Mouse (Mus musculus) G1E (cell line): ENCODE data around the gene Fbxo22. TPM values are rescaled to one million over a fixed set of nuclear protein-coding genes. Genes with fewer than 3 reads are reported as not detected.

Experiments used
- ATAC-seq: 2 replicates; pipeline ENCODE4 v1.8.0; 2016; ENCODE audit warnings: mild to moderate bottlenecking; ENCODE audit not compliant: insufficient number of reproducible peaks, poor library complexity, low FRiP score, severe bottlenecking; ENCODE audit errors: extremely low read depth
- DNase-seq: peaks from one replicate; pipeline ENCODE4 v3.0.0; 2012; ENCODE audit warnings: low spot score
- H3K27me3 ChIP-seq: 2 replicates; pipeline ENCODE4 v1.6.1; 2012; ENCODE audit warnings: mild to moderate bottlenecking, low read length, inconsistent platforms; ENCODE audit not compliant: insufficient read depth
- H3K36me3 ChIP-seq: replicated peaks from 2 replicates; pipeline ENCODE3; 2012; ENCODE audit warnings: mild to moderate bottlenecking, inconsistent platforms
- H3K4me1 ChIP-seq: 2 replicates; pipeline ENCODE4 v1.6.1; 2012; ENCODE audit warnings: low read depth, low read length, inconsistent platforms, mixed read lengths; ENCODE audit not compliant: insufficient read depth
- H3K4me3 ChIP-seq: 2 replicates; pipeline ENCODE4 v1.5.1; 2012; ENCODE audit warnings: low read depth, mild to moderate bottlenecking, inconsistent platforms, low read length, moderate library complexity, mixed read lengths
- H3K9me3 ChIP-seq: replicated peaks from 2 replicates; pipeline ENCODE4 v1.6.1; 2012; ENCODE audit warnings: inconsistent platforms
- CTCF ChIP-seq: IDR thresholded peaks from 2 replicates; pipeline ENCODE4 v1.5.1; 2012; ENCODE audit warnings: low read depth, low read length, inconsistent platforms, mixed read lengths
- GATA1 ChIP-seq: IDR thresholded peaks from 2 replicates; pipeline ENCODE4 v1.6.1; 2012; ENCODE audit warnings: borderline replicate concordance, low read length, inconsistent platforms, mixed read lengths
- GATA2 ChIP-seq: IDR thresholded peaks from 2 replicates; pipeline ENCODE4 v1.6.1; 2012; ENCODE audit warnings: low read depth, low read length, inconsistent platforms, borderline replicate concordance
- POLR2AphosphoS5 ChIP-seq: IDR thresholded peaks from 2 replicates; pipeline ENCODE4 v1.6.1; 2012; ENCODE audit warnings: low read depth, low read length, inconsistent platforms; ENCODE audit not compliant: insufficient replicate concordance
- TAL1 ChIP-seq: conservative IDR thresholded peaks from 2 replicates; pipeline ENCODE4 v1.6.1; 2012; ENCODE audit warnings: low read depth, low read length, inconsistent platforms, mixed read lengths
- polyA plus RNA-seq: library from polyadenylated mRNA; stranded (reverse); fragments of >175 nt; gene quantifications from 2 replicates; pipeline ENCODE4 v1.2.3, GENCODE M21; 2012
- total RNA-seq, 2 experiments: library from RNA; stranded (forward) in 1 of 2; stranded (reverse) in 1 of 2; fragments of 200-1000 nt in 1 of 2; fragments of >200 nt in 1 of 2; fragmentation: Nextera tagmentation in 1 of 2; gene quantifications; 2 replicates each; pipeline ENCODE4 v1.2.3; 2014 to 2017

The Fbxo22 gene
- total and polyA plus RNA-seq, 3 experiments, result 14.5 to 70.2 (median 60.0) TPM

DNA sequence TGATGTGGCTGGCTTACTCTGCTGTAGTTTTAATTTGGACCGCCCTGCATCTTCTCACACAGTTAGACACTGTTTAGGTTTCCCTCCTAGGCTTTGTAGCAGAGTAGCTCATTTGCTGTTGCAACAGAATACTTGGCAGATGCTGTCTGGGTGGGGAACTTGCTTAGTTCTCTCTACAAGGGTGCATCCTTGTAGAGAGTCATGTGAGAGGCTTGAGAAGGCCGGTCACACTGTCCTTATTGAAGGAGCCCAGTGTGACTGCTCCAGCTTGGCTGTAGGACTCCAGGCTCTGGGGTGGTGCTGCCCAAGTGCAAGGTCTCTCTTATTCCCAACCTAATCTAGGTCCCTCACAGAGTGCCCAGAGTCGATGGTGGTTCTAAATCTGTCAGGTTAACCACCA, 8.7 kb downstream of the Fbxo22 start:
- Histone ChIP-seq H3K4me3 (no peak overlapping the region), H3K4me1 (peaks cover 4% of the 10 kb centered on the region; the same call in 1 of the 2 replicates), H3K36me3 (peaks cover 96% of the 10 kb centered on the region), H3K9me3 (no peaks in the 10 kb centered on the region), H3K27me3 (no peaks in the 10 kb centered on the region)
- ATAC-seq (no peak), DNase-seq (no peak)
- TF ChIP-seq POLR2AphosphoS5 (no peak), TAL1 (no peak), GATA2 (no peak), GATA1 (no peak), CTCF (no peak)

GRCm38 (mm10) chr9:55225165-55225737, 16.5 kb downstream of the Fbxo22 start:
- 0 out of 2 replicates have a peak, but pooled peaks cover 2% of the 10 kb centered on the region for H3K9me3 ChIP-seq
- H3K27me3 ChIP-seq, result no peaks in the 10 kb centered on the region
- H3K4me1 ChIP-seq, result no peaks in the 10 kb centered on the region
- ATAC-seq (no peak), DNase-seq (no peak)
- H3K36me3 ChIP-seq, result peaks cover 54% of the 10 kb centered on the region
- H3K4me3 ChIP-seq, result no peak overlapping the region
- TF ChIP-seq POLR2AphosphoS5, result no peak
- TF ChIP-seq GATA2, result no peak
- no peak for TF ChIP-seq CTCF

GRCm38 (mm10) chr9:55226251-55226650, 17.5 kb downstream of the Fbxo22 start:
- Histone ChIP-seq H3K27me3 (no peaks in the 10 kb centered on the region), H3K4me3 (no peak overlapping the region), H3K4me1 (no peaks in the 10 kb centered on the region), H3K36me3 (peaks cover 44% of the 10 kb centered on the region), H3K9me3 (0 out of 2 replicates have a peak, but pooled peaks cover 2% of the 10 kb centered on the region)
- ATAC-seq (no peak), DNase-seq (no peak)
- no peak for TF ChIP-seq GATA1
- no peak for TF ChIP-seq TAL1
- no peak for TF ChIP-seq POLR2AphosphoS5
- TF ChIP-seq CTCF, result no peak

DNA sequence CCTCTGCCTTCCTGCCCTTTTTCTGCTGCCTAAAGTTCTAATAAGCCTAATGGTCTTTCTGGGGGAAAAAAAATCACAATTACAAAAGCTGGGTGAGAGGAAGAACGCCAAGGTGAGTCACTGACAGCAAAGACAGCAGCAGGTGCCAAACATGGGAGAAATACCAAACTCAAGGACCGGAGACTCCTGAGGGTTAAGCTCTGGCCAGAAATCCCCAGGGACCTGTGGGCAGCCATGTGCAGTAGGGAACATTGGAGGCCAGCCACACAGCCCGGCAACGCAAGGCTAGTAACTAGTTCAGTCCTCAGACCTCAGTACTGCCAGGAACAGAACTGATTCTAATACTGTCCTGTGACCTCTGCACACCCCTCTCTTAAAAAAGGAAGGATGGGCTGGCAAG, 19.4 kb downstream of the Fbxo22 start:
- Histone ChIP-seq H3K9me3 (0 out of 2 replicates have a peak, but pooled peaks cover 2% of the 10 kb centered on the region), H3K36me3 (peaks cover 25% of the 10 kb centered on the region), H3K4me1 (0 out of 2 replicates have a peak, but pooled peaks cover 2% of the 10 kb centered on the region), H3K27me3 (peaks cover 7% of the 10 kb centered on the region), H3K4me3 (no peak overlapping the region)
- DNase-seq, result no peak
- TF ChIP-seq CTCF, result no peak
- TF ChIP-seq POLR2AphosphoS5, result no peak
- no peak for TF ChIP-seq GATA2
- no peak for TF ChIP-seq TAL1
- TF ChIP-seq GATA1, result no peak
- ATAC-seq, result no peak

- ATAC-seq (no peak), DNase-seq (no peak)
- Histone ChIP-seq H3K9me3 (no peaks in the 10 kb centered on the region), H3K4me1 (0 out of 2 replicates have a peak, but pooled peaks cover 2% of the 10 kb centered on the region), H3K36me3 (peaks cover 17% of the 10 kb centered on the region), H3K27me3 (peaks cover 7% of the 10 kb centered on the region), H3K4me3 (no peak overlapping the region)
- no peak for TF ChIP-seq CTCF
- TF ChIP-seq GATA2, result no peak
- no peak for TF ChIP-seq TAL1
- TF ChIP-seq POLR2AphosphoS5, result no peak
- no peak for TF ChIP-seq GATA1
Observed at GRCm38 (mm10) chr9:55229010-55229409, 20.3 kb downstream of the Fbxo22 start.

DNA sequence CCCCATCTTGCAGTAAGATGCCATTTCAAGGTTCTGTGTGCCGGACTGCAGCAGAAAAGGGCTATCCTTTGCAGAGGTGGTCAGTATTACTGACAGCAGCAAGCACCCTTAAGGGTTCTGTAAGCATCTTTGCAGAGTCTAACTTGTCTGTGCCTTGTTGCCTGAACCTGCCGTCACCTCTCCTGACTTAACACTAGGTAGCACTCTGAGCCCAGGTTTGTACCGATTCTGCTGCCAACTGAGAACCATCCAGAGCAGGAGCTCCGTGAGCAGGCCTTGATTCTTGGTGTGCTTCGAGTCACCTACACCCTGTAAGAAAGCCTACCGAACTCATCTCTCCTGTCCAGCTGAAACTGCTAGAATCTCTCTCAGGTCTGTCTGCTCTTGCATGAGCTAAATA, 22.8 kb downstream of the Fbxo22 start:
- Histone ChIP-seq H3K36me3 (no peaks in the 10 kb centered on the region), H3K4me3 (no peak overlapping the region), H3K27me3 (peaks cover 7% of the 10 kb centered on the region), H3K4me1 (0 out of 2 replicates have a peak, but pooled peaks cover 2% of the 10 kb centered on the region), H3K9me3 (no peaks in the 10 kb centered on the region; the same call in 1 of the 2 replicates)
- DNase-seq (no peak), ATAC-seq (no peak)
- TF ChIP-seq TAL1, result no peak
- TF ChIP-seq GATA2, result no peak
- no peak for TF ChIP-seq CTCF
- no peak for TF ChIP-seq GATA1
- TF ChIP-seq POLR2AphosphoS5, result no peak
